Mouse (Mus musculus) heart, postnatal 4 days (tissue): ENCODE data around the gene Ufd1. TPM values are rescaled to one million over a fixed set of nuclear protein-coding genes. Genes with fewer than 3 reads are reported as not detected.

Experiments used
- total RNA-seq, 2 experiments: library from RNA; stranded (reverse); gene quantifications; 2 replicates each; pipeline ENCODE4 v1.2.3; 2021

The Ufd1 gene
- total RNA-seq, 2 experiments from 2014 or later = 73.1 to 76.0 TPM

Other genes with a start within 250 kb of the Ufd1 start
- gene Tbx1, start 221.1 kb upstream of the Ufd1 start, total RNA-seq = under 1 TPM; 0.55 to 0.68 TPM
- 1 to 10 TPM in 1 of 2 experiments, under 1 TPM in 1; 0.32 to 1.1 TPM for gene Gp1bb, start 189.4 kb upstream of the Ufd1 start, total RNA-seq
- gene Gm49601, start 185.4 kb upstream of the Ufd1 start, total RNA-seq = 1 to 10 TPM; 4.0 to 5.1 TPM
- 10 to 100 TPM; 10.4 to 15.2 TPM for gene Sept5, start 181.8 kb upstream of the Ufd1 start, total RNA-seq
- 10 to 100 TPM; 85.2 to 89.4 TPM for gene Cldn5, start 34.9 kb upstream of the Ufd1 start, total RNA-seq
- 10 to 100 TPM; 23.6 to 24.0 TPM for gene Cdc45, start 208 bp downstream of the Ufd1 start, total RNA-seq
- 10 to 100 TPM; 18.8 to 20.8 TPM for gene 2510002D24Rik, start 24.8 kb downstream of the Ufd1 start, total RNA-seq
- under 1 TPM; 0.09 to 0.52 TPM for gene Gm28539, start 24.8 kb downstream of the Ufd1 start, total RNA-seq
- gene Mrpl40, start 65.1 kb downstream of the Ufd1 start, total RNA-seq = 10 to 100 TPM; 60.2 to 60.7 TPM
- gene Hira, start 65.3 kb downstream of the Ufd1 start, total RNA-seq = 10 to 100 TPM; 40.6 to 41.3 TPM